Mouse (Mus musculus) hindbrain, embryonic 15.5 days (tissue): Measurements from ENCODE around the gene Golga5. TPM values are rescaled to one million over a fixed set of nuclear protein-coding genes. Genes with fewer than 3 reads are reported as not detected.
A peak's percentile ranks its signal among the peaks of the same experiment; 100 is the strongest.

Experiments used
- ATAC-seq: fragments of 200-750 bp; cut with Nextera tagmentation; 2 replicates; pipeline ENCODE4 v1.8.0; 2017; ENCODE audit warnings: low read depth, moderate number of reproducible peaks, moderate TSS enrichment; ENCODE audit not compliant: low FRiP score
- H3K27ac ChIP-seq: fragments of 300-500 bp; sonication (generic); replicated peaks from 2 replicates; pipeline ENCODE4 v1.5.1; 2015; ENCODE audit warnings: mild to moderate bottlenecking, inconsistent platforms
- H3K27me3 ChIP-seq: fragments of 300-500 bp; sonication (generic); 2 replicates; pipeline ENCODE4 v1.6.1; 2015; ENCODE audit warnings: control low read depth, inconsistent platforms
- H3K36me3 ChIP-seq: fragments of 300-500 bp; sonication (generic); 2 replicates; pipeline ENCODE4 v1.6.1; 2015; ENCODE audit warnings: control low read depth, inconsistent platforms
- H3K4me1 ChIP-seq: fragments of 300-500 bp; sonication (generic); replicated peaks from 2 replicates; pipeline ENCODE4 v1.6.1; 2015; ENCODE audit warnings: control low read depth, inconsistent platforms
- H3K4me2 ChIP-seq: fragments of 300-500 bp; sonication (generic); 2 replicates; pipeline ENCODE4 v1.6.1; 2015; ENCODE audit warnings: moderate library complexity, mild to moderate bottlenecking, inconsistent platforms
- H3K4me3 ChIP-seq: fragments of 300-500 bp; sonication (generic); 2 replicates; pipeline ENCODE4 v1.5.1; 2015; ENCODE audit warnings: mild to moderate bottlenecking, inconsistent platforms
- H3K9ac ChIP-seq: fragments of 300-500 bp; sonication (generic); 2 replicates; pipeline ENCODE4 v1.6.1; 2015; ENCODE audit warnings: inconsistent platforms
- H3K9me3 ChIP-seq: fragments of 300-500 bp; sonication (generic); 2 replicates; pipeline ENCODE4 v1.6.1; 2016; ENCODE audit warnings: control low read depth, inconsistent platforms
- WGBS: fragments of 180-500 bp; shearing (Covaris S2); methylation state at CpG from one replicate; pipeline ENCODE4 v1.1.7; 2015; 5-methylcytosine and 5-hydroxymethylcytosine counted together
- polyA plus RNA-seq: library from polyadenylated mRNA; unstranded; fragments of >200 nt; fragmentation: Nextera tagmentation; extraction: Ambion mirVana; gene quantifications from 2 replicates; pipeline ENCODE4 v1.2.1, GENCODE M21; 2015

The Golga5 gene
- polyA plus RNA-seq, 1 experiment from 2014 or later: 26.0 TPM

GRCm38 (mm10) chr12:102434107-102434506 lies 34.8 kb upstream of the Golga5 start:
- Histone ChIP-seq H3K4me1 (peaks cover 18% of the 10 kb centered on the region), H3K4me3 (no peak overlapping the region), H3K27me3 (no peaks in the 10 kb centered on the region), H3K4me2 (no peak overlapping the region), H3K9ac (no peak overlapping the region), H3K36me3 (no peaks in the 10 kb centered on the region), H3K27ac (no peak overlapping the region), H3K9me3 (no peaks in the 10 kb centered on the region)
- no peak for ATAC-seq
- 89% methylated on average over 4 of the region's 4 CpGs for WGBS

- Histone ChIP-seq H3K4me1 (peaks cover 24% of the 10 kb centered on the region), H3K27ac (no peak overlapping the region), H3K4me3 (no peak overlapping the region), H3K36me3 (no peaks in the 10 kb centered on the region), H3K4me2 (no peak overlapping the region; the same call in 1 of the 2 replicates), H3K9me3 (no peaks in the 10 kb centered on the region), H3K9ac (no peak overlapping the region), H3K27me3 (no peaks in the 10 kb centered on the region)
- no peak for ATAC-seq
- WGBS: 71% methylated on average over 10 of the region's 10 CpGs
Observed at GRCm38 (mm10) chr12:102436939-102437526, 31.9 kb upstream of the Golga5 start.

- 82% methylated on average over 5 of the region's 5 CpGs for WGBS
- no peak for ATAC-seq
- no peaks in the 10 kb centered on the region for H3K9me3 ChIP-seq
- peak overlapping the region; percentile 59 for H3K4me2 ChIP-seq
- no peaks in the 10 kb centered on the region for H3K27me3 ChIP-seq
- peaks cover 24% of the 10 kb centered on the region for H3K4me1 ChIP-seq
- H3K4me3 ChIP-seq: peak overlapping the region; percentile 60; the same call in 1 of the 2 replicates
- no peaks in the 10 kb centered on the region for H3K36me3 ChIP-seq
- no peak overlapping the region for H3K27ac ChIP-seq
- H3K9ac ChIP-seq: no peak overlapping the region
Observed at GRCm38 (mm10) chr12:102437952-102438351, 31.0 kb upstream of the Golga5 start.

GRCm38 (mm10) chr12:102438983-102439631 lies 29.8 kb upstream of the Golga5 start:
- ATAC-seq: peak; percentile 60
- Histone ChIP-seq H3K36me3 (no peaks in the 10 kb centered on the region), H3K4me1 (peaks cover 24% of the 10 kb centered on the region), H3K4me3 (peak overlapping the region; percentile 60), H3K9me3 (no peaks in the 10 kb centered on the region), H3K4me2 (peak overlapping the region; percentile 59), H3K9ac (peak overlapping the region; percentile 71), H3K27me3 (no peaks in the 10 kb centered on the region), H3K27ac (peak overlapping the region; percentile 83)
- WGBS: 3% methylated on average over 20 of the region's 20 CpGs

GRCm38 (mm10) chr12:102439632-102440023 lies 29.3 kb upstream of the Golga5 start, which contains the start of gene Lgmn:
Gene Lgmn (minus strand): TSS chr12:102439813.
- ATAC-seq: peak; percentile 100
- peak within 1 kb of the TSS; percentile 60 for H3K4me3 ChIP-seq
- under 1% methylated on average over 28 of the region's 28 CpGs for WGBS

GRCm38 (mm10) chr12:102440551-102440950 lies 28.4 kb upstream of the Golga5 start:
- H3K27ac ChIP-seq: no peak overlapping the region
- no peak overlapping the region for H3K9ac ChIP-seq
- WGBS: 91% methylated on average over 7 of the region's 7 CpGs
- H3K9me3 ChIP-seq: no peaks in the 10 kb centered on the region
- no peak overlapping the region for H3K4me3 ChIP-seq
- H3K4me1 ChIP-seq: peaks cover 24% of the 10 kb centered on the region
- ATAC-seq: no peak
- H3K4me2 ChIP-seq: no peak overlapping the region
- H3K36me3 ChIP-seq: no peaks in the 10 kb centered on the region
- H3K27me3 ChIP-seq: no peaks in the 10 kb centered on the region

More at GRCm38 (mm10) chr12:102439632-102440023, 29.3 kb upstream of the Golga5 start, which contains the start of gene Lgmn:
- Histone ChIP-seq H3K27ac (peak within 1 kb of the TSS; percentile 83), H3K9me3 (no peaks in the 10 kb centered on the region), H3K36me3 (no peaks in the 10 kb centered on the region), H3K4me2 (peak within 1 kb of the TSS; percentile 59), H3K27me3 (no peaks in the 10 kb centered on the region), H3K9ac (peak within 1 kb of the TSS; percentile 71), H3K4me1 (peaks cover 24% of the 10 kb centered on the region)

- H3K9me3 ChIP-seq: no peaks in the 10 kb centered on the region
- no peak overlapping the region for H3K27ac ChIP-seq
- H3K36me3 ChIP-seq: no peaks in the 10 kb centered on the region
- peaks cover 24% of the 10 kb centered on the region for H3K4me1 ChIP-seq
- no peak overlapping the region for H3K4me2 ChIP-seq
- WGBS: 93% methylated on average over 6 of the region's 6 CpGs
- H3K9ac ChIP-seq: no peak overlapping the region
- no peaks in the 10 kb centered on the region for H3K27me3 ChIP-seq
- no peak overlapping the region for H3K4me3 ChIP-seq
- no peak for ATAC-seq
Observed at GRCm38 (mm10) chr12:102441141-102441540, 27.8 kb upstream of the Golga5 start.

GRCm38 (mm10) chr12:102442639-102443038 lies 26.3 kb upstream of the Golga5 start:
- ATAC-seq: no peak
- Histone ChIP-seq H3K9ac (no peak overlapping the region), H3K4me1 (peaks cover 20% of the 10 kb centered on the region), H3K27ac (no peak overlapping the region), H3K27me3 (no peaks in the 10 kb centered on the region), H3K4me3 (no peak overlapping the region), H3K9me3 (no peaks in the 10 kb centered on the region), H3K4me2 (no peak overlapping the region), H3K36me3 (no peaks in the 10 kb centered on the region)
- WGBS: 95% methylated on average over 15 of the region's 15 CpGs

GRCm38 (mm10) chr12:102443676-102444075 lies 25.3 kb upstream of the Golga5 start:
- no peak overlapping the region for H3K4me3 ChIP-seq
- no peak overlapping the region for H3K27ac ChIP-seq
- H3K27me3 ChIP-seq: no peaks in the 10 kb centered on the region
- no peak for ATAC-seq
- 78% methylated on average over 5 of the region's 5 CpGs for whole genome bisulfite sequencing
- no peaks in the 10 kb centered on the region for H3K9me3 ChIP-seq
- no peak overlapping the region for H3K9ac ChIP-seq
- peaks cover 10% of the 10 kb centered on the region for H3K4me1 ChIP-seq
- H3K4me2 ChIP-seq: no peak overlapping the region
- H3K36me3 ChIP-seq: no peaks in the 10 kb centered on the region

- Histone ChIP-seq H3K9ac (no peak overlapping the region), H3K9me3 (no peaks in the 10 kb centered on the region), H3K36me3 (no peaks in the 10 kb centered on the region), H3K4me1 (no peaks in the 10 kb centered on the region), H3K4me3 (no peak overlapping the region), H3K27me3 (no peaks in the 10 kb centered on the region), H3K4me2 (no peak overlapping the region), H3K27ac (no peak overlapping the region)
- no peak for ATAC-seq
- 72% methylated on average over 4 of the region's 4 CpGs for WGBS
Observed at GRCm38 (mm10) chr12:102445436-102445835, 23.5 kb upstream of the Golga5 start.

- ATAC-seq: no peak
- H3K9me3 ChIP-seq: no peaks in the 10 kb centered on the region
Observed at GRCm38 (mm10) chr12:102450437-102450836, 18.5 kb upstream of the Golga5 start.

GRCm38 (mm10) chr12:102451126-102451851 lies 17.6 kb upstream of the Golga5 start:
- Histone ChIP-seq H3K4me1 (no peaks in the 10 kb centered on the region), H3K27ac (no peak overlapping the region), H3K36me3 (no peaks in the 10 kb centered on the region), H3K4me3 (no peak overlapping the region), H3K4me2 (no peak overlapping the region), H3K9ac (no peak overlapping the region), H3K9me3 (no peaks in the 10 kb centered on the region), H3K27me3 (no peaks in the 10 kb centered on the region)
- 79% methylated on average over 8 of the region's 8 CpGs for WGBS
- ATAC-seq: no peak

More at GRCm38 (mm10) chr12:102450437-102450836, 18.5 kb upstream of the Golga5 start:
- no peak overlapping the region for H3K4me2 ChIP-seq
- H3K4me3 ChIP-seq: no peak overlapping the region
- H3K27ac ChIP-seq: no peak overlapping the region
- no peak overlapping the region for H3K9ac ChIP-seq
- no peaks in the 10 kb centered on the region for H3K27me3 ChIP-seq
- H3K4me1 ChIP-seq: no peaks in the 10 kb centered on the region
- H3K36me3 ChIP-seq: no peaks in the 10 kb centered on the region
- WGBS: 69% methylated on average over 10 of the region's 10 CpGs
